Mouse (Mus musculus) embryonic facial prominence, embryonic 14.5 days (tissue): Measurements from ENCODE around the gene Chodl. TPM values are rescaled to one million over a fixed set of nuclear protein-coding genes. Genes with fewer than 3 reads are reported as not detected.

Experiments used
- ATAC-seq: fragments of 200-750 bp; cut with Nextera tagmentation; 2 replicates; pipeline ENCODE4 v1.8.0; 2017; ENCODE audit warnings: low read depth, moderate number of reproducible peaks, moderate TSS enrichment
- DNase-seq: peaks from one replicate; pipeline ENCODE4 v3.0.0-alpha.2; 2015; ENCODE audit warnings: low spot score
- H3K27ac ChIP-seq: fragments of 300-500 bp; sonication (generic); replicated peaks from 2 replicates; pipeline ENCODE4 v1.5.1; 2014; ENCODE audit warnings: low read depth, mild to moderate bottlenecking, low read length, moderate library complexity
- H3K27me3 ChIP-seq: fragments of 300-500 bp; sonication (generic); replicated peaks from 2 replicates; pipeline ENCODE4 v1.6.1; 2014; ENCODE audit warnings: low read length; ENCODE audit not compliant: control insufficient read depth, insufficient read depth
- H3K36me3 ChIP-seq: fragments of 300-500 bp; sonication (generic); 2 replicates; pipeline ENCODE4 v1.6.1; 2014; ENCODE audit warnings: low read length, mixed read lengths; ENCODE audit not compliant: control insufficient read depth, insufficient read depth
- H3K4me1 ChIP-seq: fragments of 300-500 bp; sonication (generic); 2 replicates; pipeline ENCODE4 v1.6.1; 2014; ENCODE audit warnings: antibody characterized with exemption, low read length; ENCODE audit not compliant: control insufficient read depth, insufficient read depth
- H3K4me2 ChIP-seq: fragments of 300-500 bp; sonication (generic); 2 replicates; pipeline ENCODE4 v1.6.1; 2014; ENCODE audit warnings: low read depth, mild to moderate bottlenecking, low read length, moderate library complexity, mixed read lengths
- H3K4me3 ChIP-seq: fragments of 300-500 bp; sonication (generic); 2 replicates; pipeline ENCODE4 v1.5.1; 2014; ENCODE audit warnings: low read depth, mild to moderate bottlenecking, low read length
- H3K9ac ChIP-seq: fragments of 300-500 bp; sonication (generic); 2 replicates; pipeline ENCODE4 v1.6.1; 2014; ENCODE audit warnings: low read depth, mild to moderate bottlenecking, low read length, moderate library complexity, mixed read lengths
- H3K9me3 ChIP-seq: fragments of 300-500 bp; sonication (generic); 2 replicates; pipeline ENCODE4 v1.6.1; 2016; ENCODE audit warnings: low read length; ENCODE audit not compliant: control insufficient read depth
- WGBS: fragments of 180-500 bp; shearing (Covaris S2); extraction: QIAGEN DNeasy Blood & Tissue Kit; methylation state at CpG from one replicate; pipeline ENCODE4 v1.1.7; 2014; 5-methylcytosine and 5-hydroxymethylcytosine counted together
- polyA plus RNA-seq: library from polyadenylated mRNA; unstranded; fragments of >200 nt; fragmentation: Nextera tagmentation; extraction: Ambion mirVana; gene quantifications from 2 replicates; pipeline ENCODE4 v1.2.1, GENCODE M21; 2014

Chodl gene
- polyA plus RNA-seq, 1 experiment from 2014 or later, result 62.3 TPM

GRCm38 (mm10) chr16:78974099-78974498, 43.4 kb downstream of the Chodl start:
- no peak overlapping the region for H3K4me3 ChIP-seq
- no peaks in the 10 kb centered on the region for H3K27me3 ChIP-seq
- DNase-seq (no peak), ATAC-seq (no peak)
- no peak overlapping the region for H3K4me2 ChIP-seq
- no peaks in the 10 kb centered on the region for H3K36me3 ChIP-seq
- H3K27ac ChIP-seq, result no peak overlapping the region
- no peaks in the 10 kb centered on the region for H3K4me1 ChIP-seq
- no peak overlapping the region for H3K9ac ChIP-seq
- 78% methylated on average over 13 of the region's 13 CpGs for WGBS
- H3K9me3 ChIP-seq, result no peaks in the 10 kb centered on the region

GRCm38 (mm10) chr16:78976384-78976783, 45.6 kb downstream of the Chodl start:
- H3K27me3 ChIP-seq, result no peaks in the 10 kb centered on the region
- H3K9ac ChIP-seq, result no peak overlapping the region
- no peaks in the 10 kb centered on the region for H3K36me3 ChIP-seq
- WGBS, result 57% methylated on average over 8 of the region's 8 CpGs
- no peak overlapping the region for H3K4me3 ChIP-seq
- ATAC-seq, result no peak
- no peak for DNase-seq
- H3K27ac ChIP-seq, result no peak overlapping the region
- no peak overlapping the region for H3K4me2 ChIP-seq
- no peaks in the 10 kb centered on the region for H3K4me1 ChIP-seq
- H3K9me3 ChIP-seq, result no peaks in the 10 kb centered on the region

Other genes with a start within 250 kb of the Chodl start
- gene Tmprss15, start 160.1 kb downstream of the Chodl start, polyA plus RNA-seq, result not detected in 2 replicates